Mouse (Mus musculus): ENCODE results near the gene Aldoart2.

- no peak for TF ChIP-seq CTCF (IDR thresholded peaks at IDR 0.05; ENCODE audit: extremely low read depth, insufficient read depth, insufficient read length, insufficient replicate concordance)
- no peak for TF ChIP-seq POLR2A (IDR thresholded peaks at IDR 0.05; ENCODE audit: low read depth, low read length)
These were observed 27.3 kb upstream of the Aldoart2 start for GRCm38 (mm10) chr12:55537742-55538141.

All from spleen, adult 2 months (tissue).